Mouse (Mus musculus): ENCODE data around the gene Ccdc107. TPM values are rescaled to one million over a fixed set of nuclear protein-coding genes. Genes with fewer than 3 reads are reported as not detected.

The Ccdc107 gene
- polyA plus RNA-seq, 1 experiment: 33.5 TPM

- Histone ChIP-seq H3K36me3 (ENCODE audit: control insufficient read depth, insufficient read depth, low read length) (no peaks in the 10 kb centered on the region; the same call in 1 of the 2 replicates), H3K4me1 (ENCODE audit: control insufficient read depth, insufficient read depth, low read length) (peaks cover 35% of the 10 kb centered on the region), H3K4me3 (ENCODE audit: control insufficient read depth, low read depth, low read length) (peak overlapping the region; percentile 95), H3K27ac (ENCODE audit: control insufficient read depth, insufficient read depth, low read depth, low read length) (no peak overlapping the region), H3K27me3 (ENCODE audit: control insufficient read depth, insufficient read depth, low read length) (no peaks in the 10 kb centered on the region)
- no peak for TF ChIP-seq CTCF (IDR thresholded peaks at IDR 0.05; ENCODE audit: control insufficient read depth, insufficient read depth, insufficient replicate concordance, low read depth, low read length)
- no peak for TF ChIP-seq POLR2A (IDR thresholded peaks at IDR 0.05; ENCODE audit: control insufficient read depth, low read depth, low read length)
Measured at GRCm38 (mm10) chr4:43497946-43498345, 5.2 kb downstream of the Ccdc107 start.

DNA sequence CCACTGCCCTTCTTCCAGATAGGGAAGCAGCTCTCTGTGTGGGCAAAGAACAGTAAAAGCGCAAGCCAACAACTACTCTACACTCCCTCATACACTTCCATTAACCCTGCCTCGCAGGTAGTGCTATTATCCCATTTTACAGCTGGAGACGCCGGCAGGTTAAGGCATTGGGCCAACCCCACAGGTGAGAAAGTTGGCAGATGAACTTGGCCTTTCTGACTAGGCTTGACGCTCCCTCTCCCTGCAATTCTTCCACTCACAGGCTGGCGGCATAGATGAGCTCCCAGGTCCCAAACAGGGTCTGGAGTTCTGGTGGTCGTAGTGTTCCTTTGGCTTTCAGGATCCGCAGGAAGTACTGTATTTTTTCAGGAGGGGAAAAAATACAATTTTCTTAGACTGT lies 6.3 kb downstream of the Ccdc107 start:
- Histone ChIP-seq H3K27ac (ENCODE audit: control insufficient read depth, insufficient read depth, low read depth, low read length) (peak overlapping the region; percentile 86), H3K4me3 (ENCODE audit: control insufficient read depth, low read depth, low read length) (peak overlapping the region; percentile 95), H3K36me3 (ENCODE audit: control insufficient read depth, insufficient read depth, low read length) (no peaks in the 10 kb centered on the region; the same call in 1 of the 2 replicates), H3K4me1 (ENCODE audit: control insufficient read depth, insufficient read depth, low read length) (peaks cover 34% of the 10 kb centered on the region), H3K27me3 (ENCODE audit: control insufficient read depth, insufficient read depth, low read length) (no peaks in the 10 kb centered on the region)
- no peak for TF ChIP-seq POLR2A (IDR thresholded peaks at IDR 0.05; ENCODE audit: control insufficient read depth, low read depth, low read length)
- TF ChIP-seq CTCF (IDR thresholded peaks at IDR 0.05; ENCODE audit: control insufficient read depth, insufficient read depth, insufficient replicate concordance, low read depth, low read length): peak; percentile 11; the same call in 1 of the 2 replicates

DNA sequence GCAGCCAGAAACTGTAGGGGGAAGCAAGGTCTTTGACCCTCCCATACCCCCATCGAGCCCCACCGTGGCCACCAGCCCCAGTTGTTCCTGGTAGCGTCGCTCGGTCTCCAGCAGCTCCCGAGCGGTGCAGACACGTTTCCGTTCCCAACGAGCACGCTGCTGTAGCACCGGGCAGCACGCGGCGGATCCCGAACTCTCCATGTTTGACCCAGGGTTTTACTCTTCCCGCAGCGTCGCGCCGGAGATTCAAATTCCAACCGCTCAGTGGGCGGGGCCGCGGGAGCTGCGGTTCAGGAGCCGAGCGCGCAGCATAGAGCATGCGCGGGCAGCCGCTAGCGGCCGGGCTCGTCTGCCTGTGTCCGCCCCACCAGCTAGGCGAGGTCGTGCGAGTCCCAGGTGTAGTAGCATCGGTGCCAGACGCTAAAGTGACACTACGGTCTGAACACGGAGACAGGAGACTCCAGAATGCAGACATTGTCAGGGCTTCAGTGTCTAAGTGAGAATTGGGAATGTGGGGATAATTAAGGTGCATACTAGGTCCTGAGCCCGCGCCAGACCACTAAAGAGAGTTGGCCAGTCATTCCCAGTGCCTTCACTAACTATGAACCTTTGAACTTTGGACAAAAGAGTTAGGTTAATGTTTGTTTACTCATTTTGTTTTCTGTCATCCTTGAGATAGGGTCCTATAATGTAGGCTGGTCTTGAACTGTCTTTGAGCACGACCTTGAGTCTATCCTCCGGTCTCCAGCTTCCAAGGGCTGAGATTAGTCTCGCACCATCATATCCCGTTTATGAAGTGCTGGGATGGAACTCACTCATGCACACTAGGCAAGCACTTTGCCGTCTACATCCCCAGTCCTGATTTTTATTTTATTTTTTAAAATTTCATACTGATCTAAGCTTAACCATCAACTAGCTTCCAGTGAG lies 7.0 kb downstream of the Ccdc107 start, which contains the start of gene Arhgef39:
Gene Arhgef39 (minus strand): TSS at position 289 of the 927 bp plus-strand sequence.
- Histone ChIP-seq H3K4me3 (ENCODE audit: control insufficient read depth, low read depth, low read length) (peak within 1 kb of the TSS; percentile 95), H3K36me3 (ENCODE audit: control insufficient read depth, insufficient read depth, low read length) (no peaks in the 10 kb centered on the region; the same call in 1 of the 2 replicates), H3K27me3 (ENCODE audit: control insufficient read depth, insufficient read depth, low read length) (no peaks in the 10 kb centered on the region), H3K27ac (ENCODE audit: control insufficient read depth, insufficient read depth, low read depth, low read length) (peak within 1 kb of the TSS; percentile 86), H3K4me1 (ENCODE audit: control insufficient read depth, insufficient read depth, low read length) (peaks cover 34% of the 10 kb centered on the region)
- TF ChIP-seq POLR2A (IDR thresholded peaks at IDR 0.05; ENCODE audit: control insufficient read depth, low read depth, low read length) (peak; percentile 78), CTCF (IDR thresholded peaks at IDR 0.05; ENCODE audit: control insufficient read depth, insufficient read depth, insufficient replicate concordance, low read depth, low read length) (no peak)

DNA sequence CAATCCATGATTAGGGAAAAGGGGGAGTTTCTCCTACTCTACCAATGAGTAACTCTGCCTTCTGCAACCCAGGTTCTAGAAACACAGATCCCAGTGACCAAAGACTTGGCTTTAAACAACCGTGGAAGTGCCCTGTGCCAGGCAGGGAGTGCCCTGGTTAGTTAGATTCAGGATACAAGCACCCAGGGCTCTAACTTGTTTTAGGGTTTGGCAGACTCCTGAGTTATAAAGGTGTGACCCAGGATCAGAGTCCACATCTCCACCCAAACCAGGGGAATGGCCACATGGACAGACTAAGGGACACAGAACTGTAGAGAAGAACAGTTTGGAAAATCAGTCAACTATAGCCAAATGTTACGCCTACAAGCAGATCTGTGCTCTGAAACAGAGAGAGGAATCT lies 10.3 kb downstream of the Ccdc107 start:
- no peak overlapping the region for H3K27ac ChIP-seq (ENCODE audit: control insufficient read depth, insufficient read depth, low read depth, low read length)
- no peak overlapping the region for H3K4me3 ChIP-seq (ENCODE audit: control insufficient read depth, low read depth, low read length)
- no peak for TF ChIP-seq CTCF (IDR thresholded peaks at IDR 0.05; ENCODE audit: control insufficient read depth, insufficient read depth, insufficient replicate concordance, low read depth, low read length)
- TF ChIP-seq POLR2A (IDR thresholded peaks at IDR 0.05; ENCODE audit: control insufficient read depth, low read depth, low read length): no peak
- H3K4me1 ChIP-seq (ENCODE audit: control insufficient read depth, insufficient read depth, low read length): peaks cover 24% of the 10 kb centered on the region
- H3K36me3 ChIP-seq (ENCODE audit: control insufficient read depth, insufficient read depth, low read length): no peaks in the 10 kb centered on the region; the same call in 1 of the 2 replicates
- H3K27me3 ChIP-seq (ENCODE audit: control insufficient read depth, insufficient read depth, low read length): no peaks in the 10 kb centered on the region

DNA sequence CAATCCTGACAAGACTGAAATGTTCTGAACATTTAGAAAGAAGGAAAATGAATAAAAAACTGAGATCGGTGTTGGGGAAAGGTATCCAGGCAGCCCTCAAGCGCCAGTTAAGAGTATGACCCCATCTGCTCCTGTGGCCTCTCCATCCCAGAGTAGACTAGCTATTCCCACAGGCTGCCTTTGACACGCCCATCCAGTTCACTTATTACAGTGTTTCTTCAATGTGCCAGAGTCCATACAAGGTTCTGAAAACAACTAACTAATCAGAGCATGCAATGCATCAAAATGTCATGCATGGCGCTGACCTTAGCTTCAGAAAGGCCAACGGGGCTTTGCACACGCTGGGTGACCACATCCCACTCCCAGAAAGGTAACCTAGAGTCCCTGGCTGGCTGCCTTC lies 10.8 kb downstream of the Ccdc107 start:
- Histone ChIP-seq H3K27ac (ENCODE audit: control insufficient read depth, insufficient read depth, low read depth, low read length) (no peak overlapping the region), H3K4me3 (ENCODE audit: control insufficient read depth, low read depth, low read length) (no peak overlapping the region), H3K36me3 (ENCODE audit: control insufficient read depth, insufficient read depth, low read length) (no peaks in the 10 kb centered on the region), H3K27me3 (ENCODE audit: control insufficient read depth, insufficient read depth, low read length) (no peaks in the 10 kb centered on the region), H3K4me1 (ENCODE audit: control insufficient read depth, insufficient read depth, low read length) (peaks cover 19% of the 10 kb centered on the region)
- TF ChIP-seq CTCF (IDR thresholded peaks at IDR 0.05; ENCODE audit: control insufficient read depth, insufficient read depth, insufficient replicate concordance, low read depth, low read length) (no peak), POLR2A (IDR thresholded peaks at IDR 0.05; ENCODE audit: control insufficient read depth, low read depth, low read length) (no peak)

GRCm38 (mm10) chr4:43504269-43504668 lies 11.6 kb downstream of the Ccdc107 start:
- Histone ChIP-seq H3K4me1 (ENCODE audit: control insufficient read depth, insufficient read depth, low read length) (peaks cover 12% of the 10 kb centered on the region), H3K27ac (ENCODE audit: control insufficient read depth, insufficient read depth, low read depth, low read length) (no peak overlapping the region), H3K27me3 (ENCODE audit: control insufficient read depth, insufficient read depth, low read length) (no peaks in the 10 kb centered on the region), H3K4me3 (ENCODE audit: control insufficient read depth, low read depth, low read length) (no peak overlapping the region), H3K36me3 (ENCODE audit: control insufficient read depth, insufficient read depth, low read length) (no peaks in the 10 kb centered on the region)
- TF ChIP-seq POLR2A (IDR thresholded peaks at IDR 0.05; ENCODE audit: control insufficient read depth, low read depth, low read length) (no peak), CTCF (IDR thresholded peaks at IDR 0.05; ENCODE audit: control insufficient read depth, insufficient read depth, insufficient replicate concordance, low read depth, low read length) (no peak)

GRCm38 (mm10) chr4:43506074-43506473 lies 13.4 kb downstream of the Ccdc107 start:
- TF ChIP-seq CTCF (IDR thresholded peaks at IDR 0.05; ENCODE audit: control insufficient read depth, insufficient read depth, insufficient replicate concordance, low read depth, low read length) (no peak), POLR2A (IDR thresholded peaks at IDR 0.05; ENCODE audit: control insufficient read depth, low read depth, low read length) (no peak)
- H3K4me1 ChIP-seq (ENCODE audit: control insufficient read depth, insufficient read depth, low read length): peaks cover 4% of the 10 kb centered on the region; the same call in 1 of the 2 replicates
- H3K4me3 ChIP-seq (ENCODE audit: control insufficient read depth, low read depth, low read length): no peak overlapping the region
- H3K27me3 ChIP-seq (ENCODE audit: control insufficient read depth, insufficient read depth, low read length): no peaks in the 10 kb centered on the region
- H3K36me3 ChIP-seq (ENCODE audit: control insufficient read depth, insufficient read depth, low read length): no peaks in the 10 kb centered on the region
- H3K27ac ChIP-seq (ENCODE audit: control insufficient read depth, insufficient read depth, low read depth, low read length): no peak overlapping the region
